Mouse (Mus musculus): ENCODE measurements around the gene Fzd5.

GRCm38 (mm10) chr1:64737502-64738179 lies at the start of gene Fzd5:
- TF ChIP-seq CTCF (IDR thresholded peaks at IDR 0.05; ENCODE audit: borderline replicate concordance, insufficient read depth, low read depth, low read length) (no peak), POLR2A (IDR thresholded peaks at IDR 0.05; ENCODE audit: borderline replicate concordance, insufficient read depth, low read length) (0 out of 2 replicates have a peak, but pooled peaks have one; percentile 26)

All from cerebellum, adult 2 months (tissue).